Mouse (Mus musculus) midbrain, embryonic 12.5 days (tissue): ENCODE results near the gene Raet1e. TPM values are rescaled to one million over a fixed set of nuclear protein-coding genes. Genes with fewer than 3 reads are reported as not detected.
"Not testable (repeated sequence)": the region's sequence is repeated elsewhere in the genome, so short reads cannot be mapped to it uniquely, and the experiment has no call there.

Source experiments
- ATAC-seq: fragments of 200-750 bp; cut with Nextera tagmentation; 2 replicates; pipeline ENCODE4 v1.8.0; 2017; ENCODE audit warnings: low read depth, moderate TSS enrichment, moderate library complexity; ENCODE audit not compliant: low FRiP score
- H3K27ac ChIP-seq: fragments of 300-500 bp; sonication (generic); replicated peaks from 2 replicates; pipeline ENCODE4 v1.5.1; 2016; ENCODE audit warnings: mild to moderate bottlenecking
- H3K27me3 ChIP-seq: fragments of 300-500 bp; sonication (generic); 2 replicates; pipeline ENCODE4 v1.6.1; 2016; ENCODE audit warnings: mild to moderate bottlenecking
- H3K36me3 ChIP-seq: fragments of 300-500 bp; sonication (generic); 2 replicates; pipeline ENCODE4 v1.6.1; 2016
- H3K4me1 ChIP-seq: fragments of 300-500 bp; sonication (generic); 2 replicates; pipeline ENCODE4 v1.6.1; 2016
- H3K4me2 ChIP-seq: fragments of 300-500 bp; sonication (generic); replicated peaks from 2 replicates; pipeline ENCODE4 v1.6.1; 2016; ENCODE audit warnings: mild to moderate bottlenecking, moderate library complexity
- H3K4me3 ChIP-seq: fragments of 300-500 bp; sonication (generic); 2 replicates; pipeline ENCODE4 v1.5.1; 2016; ENCODE audit warnings: mild to moderate bottlenecking
- H3K9ac ChIP-seq: fragments of 300-500 bp; sonication (generic); replicated peaks from 2 replicates; pipeline ENCODE4 v1.6.1; 2016; ENCODE audit warnings: mild to moderate bottlenecking, moderate library complexity
- H3K9me3 ChIP-seq: fragments of 300-500 bp; sonication (generic); 2 replicates; pipeline ENCODE4 v1.6.1; 2016; ENCODE audit warnings: mild to moderate bottlenecking
- WGBS: fragments of 180-500 bp; shearing (Covaris S2); methylation state at CpG from one replicate; pipeline ENCODE4 v1.1.7; 2016; 5-methylcytosine and 5-hydroxymethylcytosine counted together
- polyA plus RNA-seq: library from polyadenylated mRNA; unstranded; fragments of >200 nt; fragmentation: Nextera tagmentation; extraction: Ambion mirVana; gene quantifications from 2 replicates; pipeline ENCODE4 v1.2.1, GENCODE M21; 2016

The Raet1e gene
- polyA plus RNA-seq, 1 experiment from 2014 or later = 8.5 TPM

DNA sequence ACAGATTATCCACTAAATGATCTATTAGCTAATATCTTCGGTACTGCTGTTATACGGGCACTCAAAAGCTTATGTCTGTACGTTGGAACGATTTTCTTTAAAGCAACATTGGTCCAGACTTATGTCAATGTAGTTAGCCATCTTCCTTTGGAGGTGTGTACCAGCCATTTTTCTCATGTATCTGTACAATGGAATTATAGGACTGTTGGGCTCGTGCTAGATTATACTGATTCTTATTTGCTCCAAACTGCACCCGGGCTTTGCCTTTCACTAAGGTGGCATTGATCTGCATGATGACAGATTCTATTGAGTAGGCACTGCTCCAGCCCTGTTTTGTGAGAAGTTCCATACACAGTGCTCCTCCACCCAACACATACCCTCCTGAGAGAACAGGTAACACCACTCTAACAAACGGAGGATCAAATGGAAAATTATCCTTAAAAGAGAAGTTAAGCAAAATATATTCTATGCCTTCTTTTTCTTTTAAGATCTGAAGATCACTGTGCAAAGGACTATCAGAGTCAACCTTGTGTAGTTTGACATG, 5.2 kb upstream of the Raet1e start:
- not testable (repeated sequence) for H3K9ac ChIP-seq, H3K27ac ChIP-seq, ATAC-seq, H3K9me3 ChIP-seq, H3K4me3 ChIP-seq, H3K36me3 ChIP-seq, H3K4me2 ChIP-seq
- Histone ChIP-seq H3K4me1 (peaks cover 23% of the 10 kb centered on the region), H3K27me3 (peaks cover 73% of the 10 kb centered on the region)
- WGBS = 6% methylated on average over 7 of the region's 7 CpGs

- H3K4me2 ChIP-seq = peak overlapping the region; percentile 55
- H3K4me3 ChIP-seq = peak overlapping the region; percentile 44
- H3K27me3 ChIP-seq = peaks cover 79% of the 10 kb centered on the region
- H3K36me3 ChIP-seq, H3K27ac ChIP-seq, H3K9me3 ChIP-seq: not testable (repeated sequence)
- H3K9ac ChIP-seq = 0 out of 2 replicates have a peak overlapping the region, but pooled peaks have one; percentile 15
- H3K4me1 ChIP-seq = peaks cover 32% of the 10 kb centered on the region
- ATAC-seq = 0 out of 2 replicates have a peak, but pooled peaks have one; percentile 6
- under 1% methylated on average over 38 of the region's 38 CpGs for WGBS
Observed at GRCm38 (mm10) chr10:22154127-22154526, 4.2 kb upstream of the Raet1e start.

DNA sequence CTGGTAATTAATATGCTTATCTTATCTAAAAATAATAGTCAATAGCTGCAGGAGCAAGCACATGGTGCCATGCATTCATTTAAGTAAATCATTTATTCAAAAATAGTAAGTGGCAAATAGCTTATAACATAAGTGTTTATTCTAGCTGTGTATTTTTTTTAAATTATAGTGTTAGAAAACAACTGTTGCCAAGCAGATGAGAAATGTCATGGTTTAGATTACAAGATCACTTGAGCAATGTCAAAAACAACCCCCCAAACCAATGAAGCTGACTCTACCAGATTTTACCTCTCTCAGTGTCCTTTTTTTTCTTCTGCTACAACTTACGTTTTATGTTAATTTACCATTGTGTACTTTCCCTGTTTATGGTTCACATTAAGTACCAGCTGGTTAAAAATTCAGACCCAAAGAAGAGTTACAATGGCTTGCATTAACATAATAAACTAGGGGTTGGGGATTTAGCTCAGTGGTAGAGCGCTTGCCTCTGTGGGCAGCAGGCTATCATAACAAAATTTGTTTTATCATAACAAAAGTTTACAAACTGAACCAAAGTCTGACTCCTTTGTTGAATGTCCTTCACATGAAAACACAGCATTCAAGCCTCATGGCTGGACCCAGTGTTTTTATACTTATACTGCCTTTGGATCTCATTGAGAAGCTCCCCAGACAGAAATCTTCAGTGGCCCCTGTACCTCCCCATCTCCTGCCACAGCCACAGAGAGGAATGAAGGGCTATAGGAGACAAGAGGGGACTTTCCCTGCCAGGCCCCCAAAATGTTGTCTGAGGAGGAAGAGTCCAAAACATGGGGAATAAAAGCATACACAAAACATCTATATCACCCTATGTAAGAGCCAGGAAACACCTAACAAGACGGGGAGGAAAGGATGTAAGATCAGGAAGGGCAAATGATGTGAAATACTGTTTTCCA, 3.2 kb upstream of the Raet1e start:
- Histone ChIP-seq H3K9me3 (no peaks in the 10 kb centered on the region), H3K27me3 (peaks cover 80% of the 10 kb centered on the region), H3K9ac (no peak overlapping the region), H3K4me2 (no peak overlapping the region), H3K36me3 (no peaks in the 10 kb centered on the region), H3K4me3 (no peak overlapping the region), H3K27ac (no peak overlapping the region), H3K4me1 (peaks cover 24% of the 10 kb centered on the region)
- 10% methylated on average over 3 of the region's 3 CpGs for WGBS
- no peak for ATAC-seq

GRCm38 (mm10) chr10:22159131-22159561, 777 bp downstream of the Raet1e start:
- WGBS = under 1% methylated on average over 24 of the region's 24 CpGs
- H3K9me3 ChIP-seq = no peaks in the 10 kb centered on the region
- H3K9ac ChIP-seq = no peak overlapping the region
- H3K27ac ChIP-seq = no peak overlapping the region
- no peak for ATAC-seq
- H3K27me3 ChIP-seq = peaks cover 55% of the 10 kb centered on the region
- H3K4me1 ChIP-seq = peaks cover 12% of the 10 kb centered on the region; the same call in 1 of the 2 replicates
- H3K4me3 ChIP-seq = peak overlapping the region; percentile 43; the same call in 1 of the 2 replicates
- peak overlapping the region; percentile 64 for H3K4me2 ChIP-seq
- no peaks in the 10 kb centered on the region for H3K36me3 ChIP-seq

- H3K4me3 ChIP-seq = peak overlapping the region; percentile 18; the same call in 1 of the 2 replicates
- H3K9me3 ChIP-seq = no peaks in the 10 kb centered on the region
- no peaks in the 10 kb centered on the region for H3K36me3 ChIP-seq
- peak overlapping the region; percentile 64 for H3K4me2 ChIP-seq
- 3% methylated on average over 23 of the region's 23 CpGs for WGBS
- H3K4me1 ChIP-seq = peaks cover 12% of the 10 kb centered on the region; the same call in 1 of the 2 replicates
- ATAC-seq = no peak
- no peak overlapping the region for H3K9ac ChIP-seq
- peaks cover 53% of the 10 kb centered on the region for H3K27me3 ChIP-seq
- H3K27ac ChIP-seq = no peak overlapping the region
Observed at GRCm38 (mm10) chr10:22159581-22160140, 1.3 kb downstream of the Raet1e start.

DNA sequence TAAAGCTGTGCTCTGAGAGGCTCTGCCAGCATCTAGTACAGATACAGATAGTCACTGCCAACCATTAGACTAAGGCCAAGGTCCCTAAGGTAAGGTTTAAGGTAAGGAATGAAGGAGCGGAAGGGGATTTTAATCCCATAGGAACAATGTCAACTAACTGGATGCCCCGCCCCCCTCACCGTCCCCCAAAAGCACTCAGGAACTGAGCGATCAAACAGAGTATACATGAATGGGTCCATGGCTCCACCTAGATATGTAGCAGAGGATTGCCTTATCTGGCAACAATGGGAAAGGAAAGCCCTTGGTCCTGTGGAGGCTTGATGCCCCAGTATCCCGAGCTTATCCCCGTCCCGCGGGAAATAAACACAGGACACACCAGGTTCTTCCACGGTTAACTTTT, 4.9 kb downstream of the Raet1e start:
- not testable (repeated sequence) for H3K36me3 ChIP-seq, H3K27ac ChIP-seq, H3K4me3 ChIP-seq, H3K9ac ChIP-seq, H3K4me1 ChIP-seq, ATAC-seq, H3K9me3 ChIP-seq
- 8% methylated on average over 9 of the region's 9 CpGs for WGBS
- Histone ChIP-seq H3K4me2 (peak overlapping the region; percentile 42), H3K27me3 (peaks cover 24% of the 10 kb centered on the region)

DNA sequence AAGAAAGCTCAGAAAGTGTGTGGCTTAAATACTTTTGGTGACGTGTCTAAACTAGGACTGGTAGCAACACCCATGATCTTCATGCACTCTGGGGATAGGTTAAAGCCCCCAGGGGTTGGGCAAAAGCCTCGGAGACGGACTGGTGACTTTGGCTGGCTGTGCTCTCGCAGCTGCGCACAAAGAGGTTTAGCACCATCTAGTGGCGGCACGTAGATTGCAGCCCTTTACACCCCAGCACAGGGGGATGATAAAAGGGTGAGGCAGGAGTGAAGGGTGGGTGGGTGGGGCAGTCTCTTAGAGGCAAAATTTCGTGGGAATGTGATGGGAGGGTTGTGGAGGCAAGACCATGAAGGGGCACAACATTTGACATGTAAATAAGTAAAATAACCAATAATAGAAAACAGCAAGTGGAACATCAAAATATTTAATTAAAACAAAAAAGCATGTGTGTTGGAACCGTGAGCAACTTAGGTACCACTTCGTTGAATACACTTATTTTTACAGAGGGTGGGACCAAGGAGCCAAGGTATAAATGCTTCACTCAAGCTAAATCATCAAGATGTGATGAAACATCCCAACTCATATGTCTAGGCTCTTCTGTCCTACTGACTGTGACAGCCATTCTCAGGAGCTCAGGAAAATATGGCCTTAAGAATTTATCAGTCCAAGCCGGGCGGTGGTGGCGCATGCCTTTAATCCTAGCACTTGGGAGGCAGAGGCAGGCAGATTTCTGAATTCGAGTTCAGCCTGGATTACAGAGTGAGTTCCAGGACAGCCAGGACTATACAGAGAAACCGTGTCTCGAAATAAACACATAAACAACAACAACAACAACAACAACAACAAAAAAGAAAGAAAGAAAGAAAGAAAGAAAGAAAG, 5.6 kb downstream of the Raet1e start:
- Histone ChIP-seq H3K27me3 (peaks cover 17% of the 10 kb centered on the region), H3K4me2 (peak overlapping the region; percentile 42)
- H3K27ac ChIP-seq, H3K4me3 ChIP-seq, H3K36me3 ChIP-seq, H3K4me1 ChIP-seq, H3K9ac ChIP-seq, H3K9me3 ChIP-seq: not testable (repeated sequence)
- peak; percentile 76 for ATAC-seq
- 33% methylated on average over 14 of the region's 16 CpGs for WGBS

DNA sequence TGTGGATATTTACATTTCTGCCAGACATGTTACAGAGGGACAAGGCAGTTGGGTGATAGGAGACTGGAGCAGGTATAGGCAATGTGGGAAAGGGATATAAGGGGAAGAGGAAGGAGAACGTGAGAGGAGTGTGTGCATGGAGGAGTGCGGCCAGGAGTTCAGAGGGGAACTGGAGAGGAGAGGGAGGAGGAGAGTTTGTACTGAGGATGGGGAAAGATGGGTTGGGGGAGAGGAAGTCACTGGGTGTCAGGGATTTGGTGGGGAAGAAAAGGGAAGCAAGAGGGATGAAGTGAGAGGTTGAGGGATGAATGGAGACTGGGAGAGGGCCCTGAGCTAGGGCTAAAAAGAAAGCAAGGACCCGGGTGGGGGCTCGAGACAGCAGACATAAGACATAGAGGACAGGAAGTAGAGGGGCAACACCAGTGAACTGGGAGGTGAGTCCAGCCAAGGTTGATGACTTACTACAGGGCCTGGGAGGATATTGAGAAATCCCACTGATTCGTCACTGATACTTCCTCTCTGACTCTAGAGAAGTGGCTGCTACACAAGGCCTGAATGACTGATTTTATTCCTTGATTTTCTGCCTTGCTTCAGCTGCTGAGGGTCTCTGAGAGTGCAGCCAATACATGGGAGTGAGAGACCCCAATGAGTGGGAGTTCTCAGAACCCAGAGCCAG, 7.1 kb downstream of the Raet1e start:
- 58% methylated on average over 5 of the region's 5 CpGs for WGBS
- not testable (repeated sequence) for H3K4me1 ChIP-seq, ATAC-seq, H3K9me3 ChIP-seq, H3K27ac ChIP-seq, H3K9ac ChIP-seq, H3K4me3 ChIP-seq, H3K27me3 ChIP-seq, H3K36me3 ChIP-seq, H3K4me2 ChIP-seq

DNA sequence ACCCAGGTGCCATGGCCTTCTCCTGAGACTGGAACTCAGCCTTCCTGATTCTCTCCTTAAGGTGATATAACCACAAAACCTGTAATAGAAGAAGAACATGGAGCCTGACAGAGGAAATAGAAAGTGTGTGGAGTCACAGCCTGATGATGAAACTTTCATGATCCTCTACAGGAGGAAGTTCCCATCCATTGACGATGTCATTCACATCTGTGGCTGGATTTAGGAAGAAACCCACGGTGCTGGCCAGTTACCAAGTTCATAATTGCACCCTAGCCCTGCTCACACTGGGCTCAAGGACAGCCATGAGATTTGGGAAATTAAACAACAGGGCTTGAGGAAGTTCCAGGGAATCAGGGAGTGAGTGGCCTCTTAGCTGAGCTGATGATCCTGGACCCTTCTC, 7.7 kb downstream of the Raet1e start:
- H3K9me3 ChIP-seq, H3K27me3 ChIP-seq, H3K4me3 ChIP-seq, H3K9ac ChIP-seq, H3K27ac ChIP-seq, ATAC-seq, H3K4me2 ChIP-seq, H3K4me1 ChIP-seq, H3K36me3 ChIP-seq: not testable (repeated sequence)
- WGBS = 80% methylated on average over 2 of the region's 2 CpGs

GRCm38 (mm10) chr10:22167061-22167460, 8.7 kb downstream of the Raet1e start:
- H3K4me3 ChIP-seq, H3K9ac ChIP-seq, H3K36me3 ChIP-seq, H3K4me2 ChIP-seq, H3K27ac ChIP-seq, H3K9me3 ChIP-seq, ATAC-seq, H3K4me1 ChIP-seq, H3K27me3 ChIP-seq: not testable (repeated sequence)
- 89% methylated on average over 1 of the region's 1 CpGs for WGBS

DNA sequence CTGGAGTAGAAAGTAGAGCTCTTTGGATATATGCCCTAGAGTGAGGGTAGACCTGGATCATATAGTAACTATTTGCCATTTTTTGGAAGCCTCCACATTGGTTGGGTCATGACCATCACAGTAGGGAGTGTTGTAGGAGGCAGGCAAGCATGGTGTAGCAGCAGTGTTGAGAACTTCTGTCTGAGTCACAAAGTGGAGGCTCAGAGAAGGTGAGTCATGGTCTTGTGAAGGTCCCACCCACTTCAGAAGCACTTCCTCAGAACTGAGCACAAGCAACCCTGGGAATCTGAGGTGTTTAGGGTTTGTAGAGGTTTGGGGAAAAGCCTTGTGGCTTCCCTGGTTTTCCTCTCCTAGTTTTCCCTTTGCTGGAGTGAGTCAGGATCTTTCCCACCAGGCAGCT, 10.7 kb downstream of the Raet1e start:
- not testable (repeated sequence) for ATAC-seq, H3K36me3 ChIP-seq, H3K27ac ChIP-seq, H3K27me3 ChIP-seq, H3K9ac ChIP-seq, H3K9me3 ChIP-seq, H3K4me1 ChIP-seq, H3K4me2 ChIP-seq, H3K4me3 ChIP-seq
